Mouse (Mus musculus): Measurements from ENCODE around the gene 9330161L09Rik. TPM values are rescaled to one million over a fixed set of nuclear protein-coding genes. Genes with fewer than 3 reads are reported as not detected.
A peak's percentile ranks its signal among the peaks of the same experiment; 100 is the strongest.

Gene 9330161L09Rik
- polyA plus RNA-seq, 2 experiments = 0.10 TPM

DNA sequence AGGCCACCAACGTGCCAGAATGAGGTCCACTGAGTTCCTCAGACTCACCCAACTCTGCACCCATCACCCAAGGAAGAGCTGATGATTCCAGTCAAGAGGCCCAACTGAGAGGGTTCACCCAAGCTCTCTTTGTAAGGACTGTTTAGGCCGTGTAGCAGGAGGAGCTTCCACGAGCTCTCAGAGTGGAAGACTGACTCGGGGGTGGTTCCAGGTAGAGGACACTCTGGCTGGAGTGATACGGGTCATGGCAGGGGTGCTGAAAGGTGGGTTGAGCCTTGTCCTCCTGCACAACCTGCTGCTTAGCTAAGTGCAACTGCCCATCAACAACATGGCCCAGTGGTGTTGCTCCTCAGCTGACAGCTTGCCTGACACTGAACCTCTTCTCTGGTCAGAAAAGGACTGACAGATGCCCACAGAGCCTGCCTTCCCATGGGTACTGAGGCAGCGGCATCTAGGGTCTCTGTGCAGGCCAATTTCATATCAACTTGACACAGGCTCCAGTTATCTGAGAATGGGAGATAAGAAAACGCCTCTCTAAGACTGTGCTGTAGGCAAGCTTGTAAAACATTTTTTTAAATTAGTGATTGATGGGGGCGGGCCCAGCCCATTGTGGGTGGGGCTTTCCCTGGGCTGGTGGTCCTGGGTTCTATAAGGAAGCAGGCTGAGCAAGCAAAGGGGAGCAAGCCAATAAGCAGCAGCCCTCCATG, 33.9 kb downstream of the 9330161L09Rik start:
- Histone ChIP-seq H3K4me2 (ENCODE audit: low read depth) (peak overlapping the region; percentile 4; the same call in 1 of the 2 replicates), H3K27ac (no peak overlapping the region), H3K9ac (replicated peaks) (no peak overlapping the region), H3K4me1 (replicated peaks; ENCODE audit: control insufficient read depth in 2 of 2, insufficient read depth in 2 of 2, low read length in 1 of 2) (peaks cover 8 to 14% of the 10 kb centered on the region in 2 experiments), H3K9me3 (ENCODE audit: control insufficient read depth, low read length) (no peaks in the 10 kb centered on the region), H3K4me3 (ENCODE audit: insufficient read depth in 1 of 2, low read depth in 2 of 2, low read length in 2 of 2) (no peak overlapping the region), H3K36me3 (replicated peaks; ENCODE audit: control insufficient read depth, insufficient read depth, low read depth) (no peaks in the 10 kb centered on the region), H3K27me3 (ENCODE audit: control insufficient read depth, insufficient read depth, low read length) (no peaks in the 10 kb centered on the region)
- peak; percentile 49 to 57 (median 51) for DNase-seq (ENCODE audit: low read depth in 3 of 3, low spot score in 3 of 3)
- WGBS (ENCODE audit: insufficient replicate concordance) = 20% methylated on average over 8 of the region's 8 CpGs
- ATAC-seq (ENCODE audit: insufficient read depth) = peak; percentile 89
- peak; percentile 77 for TF ChIP-seq EP300 (IDR thresholded peaks at IDR 0.05; ENCODE audit: low read depth)
- no peak for TF ChIP-seq CTCF (IDR thresholded peaks at IDR 0.05; ENCODE audit: low read depth)

DNA sequence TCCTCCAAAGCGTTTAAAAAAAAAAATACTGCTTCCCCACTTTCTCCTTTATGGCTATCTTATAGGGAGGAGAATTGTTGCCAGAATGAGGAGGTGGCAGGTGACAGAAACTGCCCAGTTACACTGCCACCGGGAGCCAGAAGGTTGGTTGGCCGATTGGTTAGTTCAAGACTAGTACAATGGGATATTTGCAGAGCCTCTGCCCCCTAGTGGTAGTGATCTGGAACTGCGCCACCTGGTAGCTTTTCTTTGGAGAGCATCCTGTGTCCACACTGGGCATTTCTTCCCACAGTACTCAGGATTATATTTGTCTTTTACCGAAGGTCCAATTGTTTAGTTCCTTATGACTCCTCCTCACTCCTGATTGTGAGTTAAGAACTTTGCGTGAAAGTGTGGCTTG, 35.9 kb downstream of the 9330161L09Rik start:
- H3K4me1 ChIP-seq (replicated peaks; ENCODE audit: control insufficient read depth in 2 of 2, insufficient read depth in 2 of 2, low read length in 1 of 2) = peaks cover 12 to 21% of the 10 kb centered on the region in 2 experiments
- no peak overlapping the region for H3K4me3 ChIP-seq (ENCODE audit: insufficient read depth in 1 of 2, low read depth in 2 of 2, low read length in 2 of 2)
- H3K27me3 ChIP-seq (ENCODE audit: control insufficient read depth, insufficient read depth, low read length) = no peaks in the 10 kb centered on the region
- no peak for ATAC-seq (ENCODE audit: insufficient read depth)
- TF ChIP-seq EP300 (IDR thresholded peaks at IDR 0.05; ENCODE audit: low read depth) (no peak), CTCF (IDR thresholded peaks at IDR 0.05; ENCODE audit: low read depth) (peak; percentile 93)
- peak in 2 of 3 experiments; percentile 49 to 53 for DNase-seq (ENCODE audit: low read depth in 3 of 3, low spot score in 3 of 3)
- H3K9ac ChIP-seq (replicated peaks) = no peak overlapping the region
- 16% methylated on average over 6 of the region's 6 CpGs for WGBS (ENCODE audit: insufficient replicate concordance)
- H3K9me3 ChIP-seq (ENCODE audit: control insufficient read depth, low read length) = no peaks in the 10 kb centered on the region
- no peak overlapping the region for H3K27ac ChIP-seq
- no peaks in the 10 kb centered on the region for H3K36me3 ChIP-seq (replicated peaks; ENCODE audit: control insufficient read depth, insufficient read depth, low read depth)
- H3K4me2 ChIP-seq (ENCODE audit: low read depth) = no peak overlapping the region

DNA sequence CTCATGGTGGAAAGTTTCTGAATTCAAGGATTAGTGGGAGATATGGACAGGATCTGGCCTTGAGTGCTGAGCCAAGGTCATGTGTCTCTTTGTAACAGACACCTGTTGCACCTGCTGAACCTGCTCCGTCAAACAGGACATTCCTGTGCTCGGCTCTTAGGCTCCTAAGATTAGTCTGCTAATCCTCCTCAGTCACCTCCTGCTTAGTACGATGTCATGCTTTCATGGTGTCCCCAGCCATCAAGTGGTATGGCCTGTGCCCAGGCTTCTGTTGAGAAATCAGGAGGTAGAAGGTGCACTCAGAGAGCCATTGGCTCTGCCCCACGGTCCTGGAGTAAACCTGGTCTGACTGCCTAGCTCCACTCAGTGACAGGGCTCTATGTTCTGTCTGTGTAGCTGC, 36.8 kb downstream of the 9330161L09Rik start:
- Histone ChIP-seq H3K36me3 (replicated peaks; ENCODE audit: control insufficient read depth, insufficient read depth, low read depth) (no peaks in the 10 kb centered on the region), H3K4me1 (replicated peaks; ENCODE audit: control insufficient read depth in 2 of 2, insufficient read depth in 2 of 2, low read length in 1 of 2) (peaks cover 12 to 21% of the 10 kb centered on the region in 2 experiments), H3K4me3 (ENCODE audit: insufficient read depth in 1 of 2, low read depth in 2 of 2, low read length in 2 of 2) (no peak overlapping the region), H3K9me3 (ENCODE audit: control insufficient read depth, low read length) (no peaks in the 10 kb centered on the region), H3K27me3 (ENCODE audit: control insufficient read depth, insufficient read depth, low read length) (no peaks in the 10 kb centered on the region), H3K9ac (replicated peaks) (no peak overlapping the region), H3K27ac (no peak overlapping the region), H3K4me2 (ENCODE audit: low read depth) (no peak overlapping the region)
- no peak for TF ChIP-seq CTCF (IDR thresholded peaks at IDR 0.05; ENCODE audit: low read depth)
- TF ChIP-seq EP300 (IDR thresholded peaks at IDR 0.05; ENCODE audit: low read depth) = no peak
- no peak for ATAC-seq (ENCODE audit: insufficient read depth)
- DNase-seq (ENCODE audit: low read depth in 3 of 3, low spot score in 3 of 3) = no peak
- WGBS (ENCODE audit: insufficient replicate concordance) = 66% methylated on average over 4 of the region's 4 CpGs

DNA sequence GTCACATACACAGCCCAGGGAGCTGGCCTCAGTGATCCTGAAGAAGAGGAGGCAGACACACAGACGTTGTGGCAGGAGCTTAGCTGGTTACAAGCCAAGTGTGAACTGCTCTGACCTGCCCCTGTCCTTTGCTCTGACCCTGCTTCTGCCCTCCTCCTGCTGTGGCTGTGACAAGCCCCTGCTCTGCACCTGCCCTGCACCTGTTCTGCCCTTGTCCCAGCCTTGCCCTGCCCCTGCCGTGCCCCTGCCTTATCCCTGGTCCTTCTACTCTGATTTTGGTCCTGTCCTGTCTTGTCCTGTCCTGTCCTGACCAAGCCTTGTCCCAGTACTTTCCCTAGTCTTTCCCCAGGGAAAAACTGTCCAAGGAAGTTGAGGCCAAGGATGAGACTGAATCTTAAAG, 38.8 kb downstream of the 9330161L09Rik start:
- Histone ChIP-seq H3K27ac (no peak overlapping the region), H3K4me1 (replicated peaks; ENCODE audit: control insufficient read depth in 2 of 2, insufficient read depth in 2 of 2, low read length in 1 of 2) (peaks cover 5 to 14% of the 10 kb centered on the region in 2 experiments), H3K27me3 (ENCODE audit: control insufficient read depth, insufficient read depth, low read length) (no peaks in the 10 kb centered on the region), H3K36me3 (replicated peaks; ENCODE audit: control insufficient read depth, insufficient read depth, low read depth) (no peaks in the 10 kb centered on the region), H3K4me3 (ENCODE audit: insufficient read depth in 1 of 2, low read depth in 2 of 2, low read length in 2 of 2) (no peak overlapping the region), H3K9me3 (ENCODE audit: control insufficient read depth, low read length) (no peaks in the 10 kb centered on the region), H3K9ac (replicated peaks) (no peak overlapping the region), H3K4me2 (ENCODE audit: low read depth) (peak overlapping the region; percentile 40; the same call in 1 of the 2 replicates)
- DNase-seq (ENCODE audit: low read depth in 3 of 3, low spot score in 3 of 3) (no peak), ATAC-seq (ENCODE audit: insufficient read depth) (no peak)
- TF ChIP-seq EP300 (IDR thresholded peaks at IDR 0.05; ENCODE audit: low read depth) = no peak
- TF ChIP-seq CTCF (IDR thresholded peaks at IDR 0.05; ENCODE audit: low read depth) = no peak
- 45% methylated on average over 2 of the region's 2 CpGs for WGBS (ENCODE audit: insufficient replicate concordance)

DNA sequence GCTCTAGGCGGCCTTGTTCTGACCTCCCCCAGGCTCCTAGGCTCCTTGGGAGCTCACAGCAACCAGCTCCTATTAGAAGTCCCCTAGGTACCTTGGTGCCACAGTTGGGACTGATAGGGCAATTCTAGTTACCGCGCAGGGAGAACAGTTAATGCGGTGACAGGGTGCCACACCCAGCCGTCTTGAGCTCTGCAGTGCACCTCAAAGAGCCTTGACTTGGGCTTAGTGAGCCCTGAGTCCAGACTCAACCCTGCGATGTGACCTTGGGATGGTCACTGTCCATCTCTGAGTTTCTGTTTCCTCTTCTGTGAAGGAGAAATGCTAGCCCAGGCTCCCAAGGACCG, 39.3 kb downstream of the 9330161L09Rik start:
- 28% methylated on average over 7 of the region's 7 CpGs for WGBS (ENCODE audit: insufficient replicate concordance)
- Histone ChIP-seq H3K4me3 (ENCODE audit: insufficient read depth in 1 of 2, low read depth in 2 of 2, low read length in 2 of 2) (peak overlapping the region in 1 of 2 experiments; percentile 26; a peak in 1 of 4 replicates), H3K9me3 (ENCODE audit: control insufficient read depth, low read length) (no peaks in the 10 kb centered on the region), H3K36me3 (replicated peaks; ENCODE audit: control insufficient read depth, insufficient read depth, low read depth) (no peaks in the 10 kb centered on the region), H3K4me1 (replicated peaks; ENCODE audit: control insufficient read depth in 2 of 2, insufficient read depth in 2 of 2, low read length in 1 of 2) (peaks cover 4 to 9% of the 10 kb centered on the region in 2 experiments; a peak in 3 of 4 replicates), H3K27me3 (ENCODE audit: control insufficient read depth, insufficient read depth, low read length) (no peaks in the 10 kb centered on the region), H3K27ac (no peak overlapping the region), H3K9ac (replicated peaks) (no peak overlapping the region), H3K4me2 (ENCODE audit: low read depth) (peak overlapping the region; percentile 40)
- ATAC-seq (ENCODE audit: insufficient read depth) = no peak
- no peak for TF ChIP-seq EP300 (IDR thresholded peaks at IDR 0.05; ENCODE audit: low read depth)
- TF ChIP-seq CTCF (IDR thresholded peaks at IDR 0.05; ENCODE audit: low read depth) = no peak
- DNase-seq (ENCODE audit: low read depth in 3 of 3, low spot score in 3 of 3) = peak in 1 of 3 experiments; percentile 10

All from liver, embryonic 14.5 days (tissue).